Mouse (Mus musculus) lung, embryonic 16.5 days (tissue): ENCODE data around the gene Gnat2. TPM values are rescaled to one million over a fixed set of nuclear protein-coding genes. Genes with fewer than 3 reads are reported as not detected.
A peak's percentile ranks its signal among the peaks of the same experiment; 100 is the strongest.

Experiments used
- ATAC-seq: fragments of 200-750 bp; cut with Nextera tagmentation; 2 replicates; pipeline ENCODE4 v1.8.0; 2017; ENCODE audit warnings: low read depth, mild to moderate bottlenecking, moderate library complexity
- H3K27ac ChIP-seq: fragments of 300-500 bp; sonication (generic); 2 replicates; pipeline ENCODE4 v1.5.1; 2014; ENCODE audit warnings: mild to moderate bottlenecking, control low read depth, low read length
- H3K27me3 ChIP-seq: fragments of 300-500 bp; sonication (generic); 2 replicates; pipeline ENCODE4 v1.6.1; 2014; ENCODE audit warnings: low read depth, low read length, mixed read lengths; ENCODE audit not compliant: control insufficient read depth, insufficient read depth
- H3K36me3 ChIP-seq: fragments of 300-500 bp; sonication (generic); 2 replicates; pipeline ENCODE4 v1.6.1; 2014; ENCODE audit warnings: low read length; ENCODE audit not compliant: control insufficient read depth, insufficient read depth
- H3K4me1 ChIP-seq: fragments of 300-500 bp; sonication (generic); replicated peaks from 2 replicates; pipeline ENCODE4 v1.6.1; 2014; ENCODE audit warnings: low read length, mixed read lengths; ENCODE audit not compliant: control insufficient read depth, insufficient read depth
- H3K4me2 ChIP-seq: fragments of 300-500 bp; sonication (generic); 2 replicates; pipeline ENCODE4 v1.6.1; 2014; ENCODE audit warnings: low read depth, low read length, control low read depth
- H3K4me3 ChIP-seq: fragments of 300-500 bp; sonication (generic); 2 replicates; pipeline ENCODE4 v1.5.1; 2014; ENCODE audit warnings: mild to moderate bottlenecking, low read length, control low read depth
- H3K9ac ChIP-seq: fragments of 300-500 bp; sonication (generic); 2 replicates; pipeline ENCODE4 v1.6.1; 2014; ENCODE audit warnings: low read length, control low read depth
- H3K9me3 ChIP-seq: fragments of 300-500 bp; sonication (generic); 2 replicates; pipeline ENCODE4 v1.6.1; 2016; ENCODE audit warnings: low read length; ENCODE audit not compliant: control insufficient read depth
- WGBS: fragments of 180-500 bp; shearing (Covaris S2); extraction: QIAGEN DNeasy Blood & Tissue Kit; methylation state at CpG from one replicate; pipeline ENCODE4 v1.1.7; 2014; 5-methylcytosine and 5-hydroxymethylcytosine counted together
- polyA plus RNA-seq: library from polyadenylated mRNA; unstranded; fragments of >200 nt; fragmentation: Nextera tagmentation; extraction: Ambion mirVana; gene quantifications from 2 replicates; pipeline ENCODE4 v1.2.1, GENCODE M21; 2015

Gnat2 gene
- polyA plus RNA-seq, 1 experiment from 2014 or later: 0.80 TPM

DNA sequence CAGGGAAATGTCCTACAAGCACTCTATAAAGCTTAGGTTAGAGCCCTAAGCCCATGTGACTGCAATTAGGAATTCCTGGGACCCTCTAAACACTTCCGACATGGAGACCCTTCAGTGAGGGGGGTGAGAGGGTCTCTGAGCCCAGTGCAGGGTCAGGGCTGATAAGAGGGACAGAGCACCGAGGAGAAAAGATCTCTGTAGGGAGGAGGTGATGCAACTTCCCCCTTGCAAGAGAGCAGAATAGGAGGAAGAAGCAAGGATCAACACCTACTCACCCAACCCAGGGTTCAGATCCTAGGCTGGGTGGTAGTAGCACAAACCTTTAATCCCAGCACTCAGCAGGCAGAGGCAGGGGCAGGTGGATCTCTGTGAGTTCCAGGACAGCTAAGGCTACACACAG is 9.4 kb upstream of the Gnat2 start:
- Histone ChIP-seq H3K4me1 (peaks cover 35% of the 10 kb centered on the region), H3K27ac (no peak overlapping the region), H3K27me3 (no peaks in the 10 kb centered on the region), H3K9me3 (no peaks in the 10 kb centered on the region), H3K4me3 (no peak overlapping the region), H3K36me3 (peaks cover 8% of the 10 kb centered on the region), H3K9ac (no peak overlapping the region), H3K4me2 (no peak overlapping the region)
- 26% methylated on average over 2 of the region's 2 CpGs for WGBS
- no peak for ATAC-seq

DNA sequence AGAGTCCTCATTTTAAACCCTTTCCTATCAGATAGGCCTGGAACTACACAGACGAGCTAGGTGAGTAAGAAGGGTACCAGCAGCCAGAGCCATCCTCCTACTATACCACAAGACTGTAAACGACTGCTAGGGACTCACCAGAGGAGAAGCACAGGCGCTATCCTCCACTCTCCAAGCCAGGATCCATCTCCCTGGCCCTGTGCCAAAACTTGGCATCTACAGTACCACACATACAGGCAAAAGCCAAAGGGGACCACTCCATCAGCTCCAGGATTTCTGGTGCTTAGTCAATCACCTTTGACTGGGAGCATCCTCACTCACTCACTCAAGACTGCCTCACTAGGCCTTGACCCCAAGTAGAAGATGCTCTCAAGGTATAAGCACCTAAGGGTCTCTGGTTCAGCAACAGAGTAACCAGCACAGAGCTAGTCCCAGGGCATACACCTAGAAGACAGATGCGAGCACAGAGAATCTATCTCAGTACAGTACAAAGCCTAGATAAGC is 8.6 kb upstream of the Gnat2 start:
- Histone ChIP-seq H3K4me3 (no peak overlapping the region), H3K4me1 (peaks cover 37% of the 10 kb centered on the region)
- 59% methylated on average over 4 of the region's 4 CpGs for whole genome bisulfite sequencing

DNA sequence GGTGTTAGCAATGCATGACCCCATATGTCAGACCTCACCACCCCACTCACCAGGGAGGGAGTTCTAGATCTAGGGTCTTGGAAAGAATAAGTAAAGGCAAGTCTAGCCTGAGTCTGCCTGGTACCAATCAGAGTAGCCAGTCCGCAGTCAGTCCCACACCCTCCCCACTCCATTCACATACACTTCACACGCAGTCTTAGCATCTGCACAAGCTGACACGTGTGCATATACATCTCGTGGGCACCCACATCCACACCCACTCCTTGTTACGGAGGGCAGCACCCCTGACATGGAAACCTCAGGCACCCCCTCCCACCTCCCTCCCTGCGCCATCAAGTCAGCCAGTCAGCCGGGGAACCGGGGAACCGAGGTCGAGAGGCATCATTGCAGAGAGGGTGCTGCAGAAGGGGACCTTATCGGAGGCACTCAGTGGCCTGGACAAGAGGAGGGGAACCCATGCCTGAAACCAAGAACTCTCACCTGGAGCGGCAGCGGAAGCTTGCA is 7.8 kb upstream of the Gnat2 start:
- H3K9ac ChIP-seq: peak overlapping the region; percentile 77
- H3K27ac ChIP-seq: peak overlapping the region; percentile 93
- no peaks in the 10 kb centered on the region for H3K36me3 ChIP-seq
- peaks cover 37% of the 10 kb centered on the region for H3K4me1 ChIP-seq
- H3K4me2 ChIP-seq: peak overlapping the region; percentile 99
- WGBS: 6% methylated on average over 13 of the region's 13 CpGs
- peak; percentile 4 for ATAC-seq
- no peaks in the 10 kb centered on the region for H3K9me3 ChIP-seq
- H3K27me3 ChIP-seq: no peaks in the 10 kb centered on the region
- peak overlapping the region; percentile 70 for H3K4me3 ChIP-seq

More for the DNA sequence above, 8.6 kb upstream of the Gnat2 start:
- H3K4me2 ChIP-seq: no peak overlapping the region; the same call in 1 of the 2 replicates
- ATAC-seq: no peak
- peaks cover 6% of the 10 kb centered on the region for H3K36me3 ChIP-seq
- H3K27me3 ChIP-seq: no peaks in the 10 kb centered on the region
- H3K9me3 ChIP-seq: no peaks in the 10 kb centered on the region
- H3K9ac ChIP-seq: no peak overlapping the region
- H3K27ac ChIP-seq: no peak overlapping the region

DNA sequence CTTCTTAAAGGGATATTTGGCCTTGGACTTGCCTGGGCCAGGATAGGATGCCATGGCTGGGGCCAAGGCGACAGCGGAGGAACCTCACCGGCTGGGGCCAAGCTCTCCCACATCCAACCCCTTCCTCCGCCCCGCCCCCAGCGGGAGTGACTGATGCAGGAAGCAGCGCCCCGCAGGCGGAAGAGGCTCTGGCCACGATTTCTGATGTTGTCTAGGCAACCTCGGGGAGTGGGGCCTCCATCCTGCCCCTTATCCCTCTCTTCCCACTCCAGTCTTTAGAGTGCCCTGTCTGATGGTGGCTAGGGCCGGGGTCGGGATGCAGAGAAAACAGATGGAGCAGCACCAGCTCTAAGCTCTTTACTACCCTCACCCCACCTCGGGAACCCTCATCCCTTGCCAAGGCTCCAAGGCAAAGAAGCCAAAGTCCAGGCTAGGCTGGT is 7.3 kb upstream of the Gnat2 start:
- peak; percentile 91 for ATAC-seq
- peak overlapping the region; percentile 77 for H3K9ac ChIP-seq
- peak overlapping the region; percentile 93 for H3K27ac ChIP-seq
- 0% methylated on average over 14 of the region's 14 CpGs for WGBS
- no peaks in the 10 kb centered on the region for H3K9me3 ChIP-seq
- peak overlapping the region; percentile 70 for H3K4me3 ChIP-seq
- H3K4me2 ChIP-seq: peak overlapping the region; percentile 99
- H3K27me3 ChIP-seq: no peaks in the 10 kb centered on the region
- H3K4me1 ChIP-seq: peaks cover 37% of the 10 kb centered on the region
- no peaks in the 10 kb centered on the region for H3K36me3 ChIP-seq

DNA sequence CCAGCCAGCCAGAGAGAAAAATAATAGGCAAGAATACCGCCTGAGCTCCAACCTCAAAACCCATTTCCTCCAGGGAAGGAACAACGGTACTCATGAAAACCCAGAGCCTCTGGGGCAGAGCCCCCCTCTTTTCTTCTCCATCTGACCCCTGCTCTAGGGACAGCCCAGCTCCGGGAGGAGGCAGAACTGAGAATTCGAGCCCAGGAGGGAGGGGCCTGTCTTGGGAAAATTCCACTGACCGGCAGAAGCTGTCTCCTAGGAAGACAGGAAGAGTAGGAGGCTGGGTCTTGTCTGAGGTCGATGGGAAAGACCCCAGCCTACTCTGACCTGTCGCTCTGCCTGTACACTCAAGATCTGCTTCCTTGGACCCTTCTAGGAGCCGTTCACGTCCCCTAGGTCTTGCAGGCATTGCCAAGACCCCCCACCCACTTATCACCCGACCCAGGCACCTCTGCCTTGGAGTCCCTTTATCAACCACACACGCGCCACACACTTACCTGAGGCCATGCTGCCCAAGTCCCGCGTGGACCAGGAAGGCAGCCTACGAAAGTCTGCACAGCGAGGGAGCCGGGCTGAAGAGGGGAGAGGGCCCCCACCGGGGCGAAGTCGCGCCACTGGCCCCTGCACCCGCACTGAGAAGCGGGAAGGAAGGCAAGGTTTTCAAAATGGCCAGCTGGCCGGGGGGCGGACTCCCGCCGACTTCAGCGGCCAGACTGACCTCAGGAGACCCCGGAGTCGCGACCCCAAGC is 6.7 kb upstream of the Gnat2 start:
- H3K27me3 ChIP-seq: no peaks in the 10 kb centered on the region
- H3K4me1 ChIP-seq: peaks cover 37% of the 10 kb centered on the region
- H3K36me3 ChIP-seq: no peaks in the 10 kb centered on the region
- peak overlapping the region; percentile 93 for H3K27ac ChIP-seq
- H3K4me3 ChIP-seq: peak overlapping the region; percentile 70
- H3K4me2 ChIP-seq: peak overlapping the region; percentile 99
- H3K9me3 ChIP-seq: no peaks in the 10 kb centered on the region
- peak overlapping the region; percentile 77 for H3K9ac ChIP-seq
- WGBS: under 1% methylated on average over 31 of the region's 31 CpGs
- peak; percentile 87 for ATAC-seq

DNA sequence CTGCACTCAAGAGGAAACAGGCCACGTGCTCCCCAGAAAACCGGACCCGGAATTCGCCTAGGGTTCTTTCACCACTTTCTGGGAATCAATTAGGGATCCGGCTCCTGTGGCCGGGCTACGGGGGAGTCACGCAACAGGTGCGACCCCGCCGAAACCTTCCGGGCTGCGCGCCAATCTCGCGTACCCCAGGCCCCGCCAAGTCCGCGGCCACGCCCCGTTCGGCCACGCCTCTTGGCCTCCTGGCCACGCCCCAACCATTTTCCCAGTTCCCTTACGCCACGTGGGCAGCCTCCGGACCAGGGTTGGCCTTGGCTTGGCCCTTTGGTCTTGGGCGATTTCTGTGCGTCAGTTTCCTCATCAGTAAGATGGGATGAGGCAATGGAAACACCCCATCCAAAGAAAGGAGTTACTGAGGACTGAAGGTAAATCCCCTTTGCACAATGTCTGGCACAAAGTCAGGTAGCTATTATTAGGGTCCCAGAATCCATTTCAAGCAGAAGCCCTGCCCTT is 6.1 kb upstream of the Gnat2 start, which contains the start of gene Ampd2:
TSS of gene Ampd2 (minus strand) at position 182 of the 510 bp plus-strand sequence.
- ATAC-seq: peak; percentile 49
- Histone ChIP-seq H3K4me1 (peaks cover 37% of the 10 kb centered on the region), H3K9me3 (no peaks in the 10 kb centered on the region), H3K4me2 (peak within 1 kb of the TSS; percentile 99), H3K36me3 (no peaks in the 10 kb centered on the region), H3K27ac (peak within 1 kb of the TSS; percentile 93), H3K9ac (peak within 1 kb of the TSS; percentile 77), H3K27me3 (no peaks in the 10 kb centered on the region), H3K4me3 (peak within 1 kb of the TSS; percentile 70)
- WGBS: under 1% methylated on average over 29 of the region's 29 CpGs

DNA sequence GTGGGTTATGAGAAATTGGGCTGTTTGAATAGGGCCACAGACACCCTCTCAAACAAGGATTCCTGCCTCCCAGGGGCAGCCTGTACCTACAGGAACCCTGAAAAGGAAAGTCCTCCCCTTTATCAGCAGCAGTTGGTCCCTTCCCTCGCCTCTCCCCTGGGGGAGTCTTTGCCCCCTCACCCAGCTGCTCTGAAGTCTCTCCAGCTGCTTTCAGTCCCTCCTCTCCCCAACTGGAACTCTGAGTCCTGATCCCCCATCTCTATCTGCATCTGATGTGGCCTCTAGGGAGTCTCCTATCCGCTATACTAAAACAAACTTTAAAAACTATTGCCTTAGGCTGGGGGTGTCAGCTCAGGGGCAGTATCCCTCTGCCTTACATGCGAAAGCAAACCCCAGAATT is 5.3 kb upstream of the Gnat2 start:
- Histone ChIP-seq H3K9ac (no peak overlapping the region), H3K27ac (no peak overlapping the region), H3K36me3 (no peaks in the 10 kb centered on the region), H3K9me3 (no peaks in the 10 kb centered on the region), H3K4me2 (no peak overlapping the region), H3K4me1 (peaks cover 29% of the 10 kb centered on the region), H3K27me3 (no peaks in the 10 kb centered on the region), H3K4me3 (no peak overlapping the region)
- WGBS: 74% methylated on average over 3 of the region's 3 CpGs
- ATAC-seq: no peak

DNA sequence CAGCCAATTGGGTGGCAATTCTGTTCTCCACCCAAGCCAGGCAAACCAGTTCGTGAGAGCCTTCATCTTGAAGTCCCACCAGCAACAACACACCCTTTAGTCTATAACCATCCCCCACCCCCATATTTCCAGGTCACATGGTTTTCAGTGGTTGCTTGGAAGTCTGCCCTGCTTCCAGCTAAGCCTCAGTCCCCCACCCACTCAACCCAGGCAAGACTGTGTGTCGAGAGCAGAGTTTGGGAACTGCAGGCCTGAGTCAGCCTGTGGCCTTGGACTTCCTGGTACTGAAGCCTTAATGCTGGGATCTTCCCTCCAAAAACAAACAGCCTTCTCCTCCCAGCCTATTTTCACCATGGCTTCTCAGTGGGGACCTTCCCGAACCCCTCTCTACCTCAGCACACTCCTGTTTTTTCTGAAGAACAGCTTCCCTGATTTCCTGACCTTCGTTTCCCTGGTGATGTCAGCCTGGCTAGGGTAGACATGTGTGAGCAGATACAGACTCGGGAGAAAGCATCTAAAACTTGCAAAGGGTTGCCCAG is 3.7 kb upstream of the Gnat2 start:
- Histone ChIP-seq H3K27ac (no peak overlapping the region), H3K4me1 (peaks cover 21% of the 10 kb centered on the region)

DNA sequence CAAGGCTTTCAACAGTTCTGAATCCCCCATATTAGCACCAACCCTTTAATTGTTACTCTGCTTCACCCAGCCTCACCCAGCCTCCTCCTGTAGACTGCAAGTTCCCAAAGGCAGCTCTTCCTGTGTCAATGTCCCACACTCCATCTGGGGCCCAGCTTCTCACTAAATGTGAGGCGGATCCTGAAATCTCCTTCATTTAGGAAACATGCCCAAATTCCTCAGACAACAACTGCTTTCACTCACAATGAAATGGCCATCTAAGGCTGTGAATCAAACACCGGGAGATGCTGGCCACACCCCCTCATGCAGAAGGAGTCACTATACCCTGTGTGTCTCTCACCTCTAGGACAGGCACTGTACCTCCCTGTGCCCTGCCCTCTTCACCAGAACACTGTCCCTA is 2.7 kb upstream of the Gnat2 start:
- H3K4me3 ChIP-seq: no peak overlapping the region
- H3K27me3 ChIP-seq: no peaks in the 10 kb centered on the region
- no peak for ATAC-seq
- no peak overlapping the region for H3K9ac ChIP-seq
- no peaks in the 10 kb centered on the region for H3K36me3 ChIP-seq
- H3K9me3 ChIP-seq: no peaks in the 10 kb centered on the region
- WGBS: 47% methylated on average over 2 of the region's 2 CpGs
- no peak overlapping the region for H3K4me2 ChIP-seq
- H3K4me1 ChIP-seq: peaks cover 11% of the 10 kb centered on the region
- H3K27ac ChIP-seq: no peak overlapping the region

More for the DNA sequence above, 3.7 kb upstream of the Gnat2 start:
- H3K9ac ChIP-seq: no peak overlapping the region
- no peak overlapping the region for H3K4me2 ChIP-seq
- no peak overlapping the region for H3K4me3 ChIP-seq
- 38% methylated on average over 5 of the region's 5 CpGs for WGBS
- ATAC-seq: no peak
- no peaks in the 10 kb centered on the region for H3K27me3 ChIP-seq
- no peaks in the 10 kb centered on the region for H3K36me3 ChIP-seq
- no peaks in the 10 kb centered on the region for H3K9me3 ChIP-seq
